Mouse (Mus musculus) midbrain, embryonic 14.5 days (tissue): Measurements from ENCODE around the gene Tor2a. TPM values are rescaled to one million over a fixed set of nuclear protein-coding genes. Genes with fewer than 3 reads are reported as not detected.

Experiments
- ATAC-seq: fragments of 200-750 bp; cut with Nextera tagmentation; 2 replicates; pipeline ENCODE4 v1.8.0; 2017; ENCODE audit warnings: moderate number of reproducible peaks, moderate library complexity; ENCODE audit not compliant: low FRiP score, low TSS enrichment
- DNase-seq: peaks from one replicate; pipeline ENCODE4 v3.0.0-alpha.2; 2015
- H3K27ac ChIP-seq: fragments of 300-500 bp; sonication (generic); replicated peaks from 2 replicates; pipeline ENCODE4 v1.5.1; 2014; ENCODE audit warnings: mild to moderate bottlenecking, low read depth, low read length, moderate library complexity
- H3K27me3 ChIP-seq: fragments of 300-500 bp; sonication (generic); 2 replicates; pipeline ENCODE4 v1.6.1; 2014; ENCODE audit warnings: low read length, control low read depth, mixed read lengths; ENCODE audit not compliant: control insufficient read depth, insufficient read depth
- H3K36me3 ChIP-seq: fragments of 300-500 bp; sonication (generic); 2 replicates; pipeline ENCODE4 v1.6.1; 2014; ENCODE audit warnings: low read length, control low read depth; ENCODE audit not compliant: control insufficient read depth, insufficient read depth
- H3K4me1 ChIP-seq: fragments of 300-500 bp; sonication (generic); 2 replicates; pipeline ENCODE4 v1.6.1; 2014; ENCODE audit warnings: mild to moderate bottlenecking, antibody characterized with exemption, low read length, control low read depth; ENCODE audit not compliant: control insufficient read depth, insufficient read depth
- H3K4me2 ChIP-seq: fragments of 300-500 bp; sonication (generic); 2 replicates; pipeline ENCODE4 v1.6.1; 2014; ENCODE audit warnings: mild to moderate bottlenecking, low read length, moderate library complexity
- H3K4me3 ChIP-seq: fragments of 300-500 bp; sonication (generic); replicated peaks from 2 replicates; pipeline ENCODE4 v1.5.1; 2014; ENCODE audit warnings: low read depth, low read length
- H3K9ac ChIP-seq: fragments of 300-500 bp; sonication (generic); replicated peaks from 2 replicates; pipeline ENCODE4 v1.6.1; 2014; ENCODE audit warnings: mild to moderate bottlenecking, low read length, moderate library complexity
- H3K9me3 ChIP-seq: fragments of 300-500 bp; sonication (generic); 2 replicates; pipeline ENCODE4 v1.6.1; 2016; ENCODE audit warnings: low read length, control low read depth, mixed read lengths; ENCODE audit not compliant: control insufficient read depth
- WGBS: fragments of 180-500 bp; shearing (Covaris S2); extraction: QIAGEN DNeasy Blood & Tissue Kit; methylation state at CpG from one replicate; pipeline ENCODE4 v1.1.7; 2014; 5-methylcytosine and 5-hydroxymethylcytosine counted together
- polyA plus RNA-seq: library from polyadenylated mRNA; unstranded; fragments of >200 nt; fragmentation: Nextera tagmentation; extraction: Ambion mirVana; gene quantifications from 2 replicates; pipeline ENCODE4 v1.2.1, GENCODE M21; 2014

Gene Tor2a
- polyA plus RNA-seq, 1 experiment from 2014 or later = 51.1 TPM

GRCm38 (mm10) chr2:32724832-32725790 lies 31.9 kb upstream of the Tor2a start:
- no peaks in the 10 kb centered on the region for H3K36me3 ChIP-seq
- no peak overlapping the region for H3K9ac ChIP-seq
- no peaks in the 10 kb centered on the region for H3K9me3 ChIP-seq
- 0 out of 2 replicates have a peak, but pooled peaks cover 3% of the 10 kb centered on the region for H3K4me1 ChIP-seq
- H3K27ac ChIP-seq = no peak overlapping the region
- ATAC-seq (no peak), DNase-seq (no peak)
- H3K4me2 ChIP-seq = no peak overlapping the region
- H3K4me3 ChIP-seq = no peak overlapping the region
- no peaks in the 10 kb centered on the region for H3K27me3 ChIP-seq
- 86% methylated on average over 16 of the region's 16 CpGs for WGBS

GRCm38 (mm10) chr2:32727435-32727834 lies 29.6 kb upstream of the Tor2a start:
- under 1% methylated on average over 16 of the region's 16 CpGs for WGBS
- peak overlapping the region; percentile 51 for H3K4me2 ChIP-seq
- H3K27me3 ChIP-seq = no peaks in the 10 kb centered on the region
- no peaks in the 10 kb centered on the region for H3K9me3 ChIP-seq
- peak overlapping the region; percentile 25 for H3K4me3 ChIP-seq
- no peaks in the 10 kb centered on the region for H3K36me3 ChIP-seq
- ATAC-seq = peak; percentile 90
- no peak overlapping the region for H3K27ac ChIP-seq
- H3K4me1 ChIP-seq = 0 out of 2 replicates have a peak, but pooled peaks cover 3% of the 10 kb centered on the region
- peak; percentile 91 for DNase-seq
- no peak overlapping the region for H3K9ac ChIP-seq

- Histone ChIP-seq H3K4me1 (0 out of 2 replicates have a peak, but pooled peaks cover 3% of the 10 kb centered on the region), H3K4me3 (no peak overlapping the region), H3K27ac (no peak overlapping the region), H3K4me2 (peak overlapping the region; percentile 19; the same call in 1 of the 2 replicates), H3K9ac (no peak overlapping the region), H3K36me3 (no peaks in the 10 kb centered on the region), H3K27me3 (no peaks in the 10 kb centered on the region), H3K9me3 (no peaks in the 10 kb centered on the region)
- 64% methylated on average over 7 of the region's 7 CpGs for WGBS
- ATAC-seq = no peak
- no peak for DNase-seq
Observed at GRCm38 (mm10) chr2:32728463-32728862, 28.6 kb upstream of the Tor2a start.

- 81% methylated on average over 4 of the region's 4 CpGs for WGBS
- Histone ChIP-seq H3K27ac (no peak overlapping the region), H3K27me3 (no peaks in the 10 kb centered on the region), H3K4me3 (no peak overlapping the region), H3K4me1 (0 out of 2 replicates have a peak, but pooled peaks cover 3% of the 10 kb centered on the region), H3K9ac (no peak overlapping the region), H3K9me3 (no peaks in the 10 kb centered on the region), H3K36me3 (no peaks in the 10 kb centered on the region), H3K4me2 (peak overlapping the region; percentile 15)
- no peak for DNase-seq
- ATAC-seq = no peak
Observed at GRCm38 (mm10) chr2:32729547-32729946, 27.5 kb upstream of the Tor2a start.

- ATAC-seq (no peak), DNase-seq (no peak)
- no peaks in the 10 kb centered on the region for H3K9me3 ChIP-seq
- no peak overlapping the region for H3K4me3 ChIP-seq
- WGBS = 68% methylated on average over 11 of the region's 11 CpGs
- H3K4me1 ChIP-seq = 0 out of 2 replicates have a peak, but pooled peaks cover 3% of the 10 kb centered on the region
- H3K27me3 ChIP-seq = no peaks in the 10 kb centered on the region
- H3K36me3 ChIP-seq = no peaks in the 10 kb centered on the region
- H3K9ac ChIP-seq = no peak overlapping the region
- no peak overlapping the region for H3K4me2 ChIP-seq
- no peak overlapping the region for H3K27ac ChIP-seq
Observed at GRCm38 (mm10) chr2:32730854-32731253, 26.2 kb upstream of the Tor2a start.

- Histone ChIP-seq H3K4me1 (0 out of 2 replicates have a peak, but pooled peaks cover 2% of the 10 kb centered on the region), H3K36me3 (no peaks in the 10 kb centered on the region), H3K9me3 (no peaks in the 10 kb centered on the region), H3K4me3 (no peak overlapping the region), H3K27me3 (no peaks in the 10 kb centered on the region), H3K27ac (no peak overlapping the region), H3K9ac (0 out of 2 replicates have a peak overlapping the region, but pooled peaks have one; percentile 26), H3K4me2 (no peak overlapping the region)
- WGBS = 70% methylated on average over 4 of the region's 4 CpGs
- no peak for DNase-seq
- ATAC-seq = no peak
Observed at GRCm38 (mm10) chr2:32731911-32732310, 25.1 kb upstream of the Tor2a start.

- H3K4me3 ChIP-seq = no peak overlapping the region
- WGBS = 78% methylated on average over 6 of the region's 6 CpGs
- no peaks in the 10 kb centered on the region for H3K9me3 ChIP-seq
- H3K4me1 ChIP-seq = no peaks in the 10 kb centered on the region
- H3K9ac ChIP-seq = no peak overlapping the region
- no peak for ATAC-seq
- no peaks in the 10 kb centered on the region for H3K27me3 ChIP-seq
- DNase-seq = no peak
- no peaks in the 10 kb centered on the region for H3K36me3 ChIP-seq
- H3K4me2 ChIP-seq = no peak overlapping the region
- H3K27ac ChIP-seq = no peak overlapping the region
Observed at GRCm38 (mm10) chr2:32732695-32733094, 24.3 kb upstream of the Tor2a start.

- Histone ChIP-seq H3K27me3 (no peaks in the 10 kb centered on the region), H3K36me3 (no peaks in the 10 kb centered on the region), H3K27ac (peak overlapping the region; percentile 13; the same call in 1 of the 2 replicates), H3K9me3 (no peaks in the 10 kb centered on the region), H3K4me2 (no peak overlapping the region), H3K9ac (0 out of 2 replicates have a peak overlapping the region, but pooled peaks have one; percentile 6), H3K4me3 (no peak overlapping the region), H3K4me1 (no peaks in the 10 kb centered on the region)
- DNase-seq (no peak), ATAC-seq (no peak)
- 37% methylated on average over 4 of the region's 4 CpGs for WGBS
Observed at GRCm38 (mm10) chr2:32734480-32734879, 22.6 kb upstream of the Tor2a start.
